Mouse (Mus musculus) erythroblast, embryonic 14.5 days (primary cell): ENCODE data around the gene Olig1. TPM values are rescaled to one million over a fixed set of nuclear protein-coding genes. Genes with fewer than 3 reads are reported as not detected.

Experiments used
- H3K27me3 ChIP-seq: 2 replicates; pipeline ENCODE4 v1.6.1; 2012; ENCODE audit warnings: inconsistent platforms; ENCODE audit not compliant: control insufficient read depth
- H3K36me3 ChIP-seq: 2 replicates; pipeline ENCODE4 v1.6.1; 2012; ENCODE audit warnings: mild to moderate bottlenecking, inconsistent platforms; ENCODE audit not compliant: control insufficient read depth
- H3K4me1 ChIP-seq: 2 replicates; pipeline ENCODE4 v1.6.1; 2012; ENCODE audit warnings: inconsistent platforms; ENCODE audit not compliant: control insufficient read depth
- H3K4me3 ChIP-seq: replicated peaks from 2 replicates; pipeline ENCODE3; 2012; ENCODE audit warnings: moderate library complexity, mild to moderate bottlenecking, inconsistent platforms
- H3K9me3 ChIP-seq: 2 replicates; pipeline ENCODE4 v1.6.1; 2012; ENCODE audit warnings: low read length, inconsistent platforms, mixed read lengths; ENCODE audit not compliant: control insufficient read depth
- GATA1 ChIP-seq: IDR thresholded peaks from 2 replicates; pipeline ENCODE4 v1.6.1; 2012; ENCODE audit warnings: low read length, inconsistent platforms, mixed read lengths
- TAL1 ChIP-seq: IDR thresholded peaks from 3 replicates; pipeline ENCODE4 v1.6.1; 2012; ENCODE audit warnings: low read length, inconsistent platforms, mixed read lengths
- polyA plus RNA-seq: library from polyadenylated mRNA; stranded (reverse); fragments of >175 nt; gene quantifications from 2 replicates; pipeline ENCODE4 v1.2.3, GENCODE M21; 2012

The Olig1 gene
- not detected in 2 replicates for polyA plus RNA-seq

GRCm38 (mm10) chr16:91269468-91270211 is at the start of gene Olig1:
Gene Olig1, plus strand, starts transcription at chr16:91269772.
- H3K4me1 ChIP-seq, result no peaks in the 10 kb centered on the region
- H3K36me3 ChIP-seq, result no peaks in the 10 kb centered on the region
- no peak for TF ChIP-seq TAL1
- no peak for TF ChIP-seq GATA1
- no peaks in the 10 kb centered on the region for H3K9me3 ChIP-seq
- H3K27me3 ChIP-seq, result peaks cover 88% of the 10 kb centered on the region
- no peak within 1 kb of the TSS for H3K4me3 ChIP-seq

- TF ChIP-seq GATA1 (no peak), TAL1 (no peak)
Measured at GRCm38 (mm10) chr16:91222171-91222642, 47.4 kb upstream of the Olig1 start.

GRCm38 (mm10) chr16:91222643-91223271 is 46.8 kb upstream of the Olig1 start:
- no peaks in the 10 kb centered on the region for H3K36me3 ChIP-seq
- H3K4me1 ChIP-seq, result no peaks in the 10 kb centered on the region
- H3K9me3 ChIP-seq, result peaks cover 21% of the 10 kb centered on the region
- TF ChIP-seq TAL1 (no peak), GATA1 (no peak)
- peaks cover 100% of the 10 kb centered on the region for H3K27me3 ChIP-seq
- no peak overlapping the region for H3K4me3 ChIP-seq

More at GRCm38 (mm10) chr16:91222171-91222642, 47.4 kb upstream of the Olig1 start:
- Histone ChIP-seq H3K36me3 (no peaks in the 10 kb centered on the region), H3K4me1 (no peaks in the 10 kb centered on the region), H3K9me3 (peaks cover 18% of the 10 kb centered on the region), H3K4me3 (no peak overlapping the region), H3K27me3 (peaks cover 99% of the 10 kb centered on the region)

GRCm38 (mm10) chr16:91223327-91224067 is 46.1 kb upstream of the Olig1 start:
- H3K36me3 ChIP-seq, result no peaks in the 10 kb centered on the region
- H3K27me3 ChIP-seq, result peaks cover 100% of the 10 kb centered on the region
- TF ChIP-seq GATA1 (no peak), TAL1 (no peak)
- H3K4me1 ChIP-seq, result no peaks in the 10 kb centered on the region
- H3K4me3 ChIP-seq, result no peak overlapping the region
- H3K9me3 ChIP-seq, result peaks cover 16% of the 10 kb centered on the region

GRCm38 (mm10) chr16:91224068-91224402 is 45.5 kb upstream of the Olig1 start:
- Histone ChIP-seq H3K4me3 (no peak overlapping the region), H3K27me3 (peaks cover 100% of the 10 kb centered on the region), H3K4me1 (no peaks in the 10 kb centered on the region), H3K9me3 (peaks cover 16% of the 10 kb centered on the region), H3K36me3 (no peaks in the 10 kb centered on the region)
- TF ChIP-seq GATA1, result no peak

- H3K4me3 ChIP-seq, result no peak overlapping the region
- no peaks in the 10 kb centered on the region for H3K4me1 ChIP-seq
- no peaks in the 10 kb centered on the region for H3K36me3 ChIP-seq
- peaks cover 16% of the 10 kb centered on the region for H3K9me3 ChIP-seq
- H3K27me3 ChIP-seq, result peaks cover 100% of the 10 kb centered on the region
- TF ChIP-seq GATA1 (no peak), TAL1 (no peak)
Measured at GRCm38 (mm10) chr16:91224481-91225232, 44.9 kb upstream of the Olig1 start.

- no peaks in the 10 kb centered on the region for H3K4me1 ChIP-seq
- H3K4me3 ChIP-seq, result no peak within 1 kb of the TSS
- peaks cover 16% of the 10 kb centered on the region for H3K9me3 ChIP-seq
- no peaks in the 10 kb centered on the region for H3K36me3 ChIP-seq
- TF ChIP-seq GATA1, result no peak
- no peak for TF ChIP-seq TAL1
- H3K27me3 ChIP-seq, result peaks cover 100% of the 10 kb centered on the region
Measured at GRCm38 (mm10) chr16:91225233-91226037, 44.1 kb upstream of the Olig1 start, which contains the start of gene Olig2. Gene Olig2, plus strand, starts transcription at chr16:91225457.
